Mouse (Mus musculus) stomach, embryonic 15.5 days (tissue): ENCODE measurements at regions not wholly inside any gene's neighbourhood (a gene's known extent, or its start where the extent isn't known, plus 50 kb on each side); places are given as distances from the start of the nearest gene placed in this dataset.

ENCODE experiments used
- ATAC-seq: fragments of 200-750 bp; cut with Nextera tagmentation; 2 replicates; pipeline ENCODE4 v1.8.0; 2017; ENCODE audit warnings: low read depth, moderate number of reproducible peaks, moderate TSS enrichment; ENCODE audit not compliant: insufficient read depth, low FRiP score
- H3K27ac ChIP-seq: fragments of 300-500 bp; sonication (generic); 2 replicates; pipeline ENCODE4 v1.5.1; 2015; ENCODE audit warnings: mild to moderate bottlenecking, inconsistent platforms
- H3K27me3 ChIP-seq: fragments of 300-500 bp; sonication (generic); replicated peaks from 2 replicates; pipeline ENCODE4 v1.6.1; 2015; ENCODE audit warnings: inconsistent platforms
- H3K36me3 ChIP-seq: fragments of 300-500 bp; sonication (generic); 2 replicates; pipeline ENCODE4 v1.6.1; 2015; ENCODE audit warnings: inconsistent platforms
- H3K4me1 ChIP-seq: fragments of 300-500 bp; sonication (generic); 2 replicates; pipeline ENCODE4 v1.6.1; 2015; ENCODE audit warnings: inconsistent platforms
- H3K4me2 ChIP-seq: fragments of 300-500 bp; sonication (generic); 2 replicates; pipeline ENCODE4 v1.6.1; 2015; ENCODE audit warnings: mild to moderate bottlenecking, inconsistent platforms
- H3K4me3 ChIP-seq: fragments of 300-500 bp; sonication (generic); replicated peaks from 2 replicates; pipeline ENCODE4 v1.5.1; 2015; ENCODE audit warnings: inconsistent platforms
- H3K9ac ChIP-seq: fragments of 300-500 bp; sonication (generic); 2 replicates; pipeline ENCODE4 v1.6.1; 2015; ENCODE audit warnings: inconsistent platforms
- H3K9me3 ChIP-seq: fragments of 300-500 bp; sonication (generic); 2 replicates; pipeline ENCODE4 v1.6.1; 2016; ENCODE audit warnings: inconsistent platforms
- WGBS: fragments of 180-500 bp; shearing (Covaris S2); methylation state at CpG from one replicate; pipeline ENCODE4 v1.1.7; 2015; 5-methylcytosine and 5-hydroxymethylcytosine counted together

DNA sequence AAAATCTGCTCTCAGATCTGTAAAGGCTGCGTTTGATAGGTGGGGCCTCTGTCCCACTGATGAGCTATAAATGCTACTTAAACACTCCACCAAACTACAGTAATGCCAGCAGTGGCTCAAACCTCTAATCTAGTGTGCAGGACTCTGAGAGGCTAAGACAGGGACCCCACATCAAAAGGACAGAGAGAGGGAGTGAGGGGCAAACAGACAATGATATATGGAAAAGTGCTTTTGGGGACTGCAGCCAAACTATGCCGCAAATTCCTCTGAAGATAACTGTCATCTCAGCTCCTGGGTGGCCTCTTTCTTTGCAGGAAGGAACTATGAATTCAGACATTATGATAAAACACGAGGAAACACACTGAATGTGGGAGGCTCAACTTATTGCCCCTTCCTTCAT is 138.9 kb upstream of the Ddit4l start:
- H3K27ac ChIP-seq = no peak overlapping the region
- no peak overlapping the region for H3K9ac ChIP-seq
- ATAC-seq = no peak
- WGBS = 28% methylated on average over 3 of the region's 3 CpGs
- H3K4me3 ChIP-seq = no peak overlapping the region
- H3K9me3 ChIP-seq = no peaks in the 10 kb centered on the region
- H3K4me1 ChIP-seq = peaks cover 3% of the 10 kb centered on the region; the same call in 1 of the 2 replicates
- no peaks in the 10 kb centered on the region for H3K27me3 ChIP-seq
- H3K4me2 ChIP-seq = no peak overlapping the region
- no peaks in the 10 kb centered on the region for H3K36me3 ChIP-seq

DNA sequence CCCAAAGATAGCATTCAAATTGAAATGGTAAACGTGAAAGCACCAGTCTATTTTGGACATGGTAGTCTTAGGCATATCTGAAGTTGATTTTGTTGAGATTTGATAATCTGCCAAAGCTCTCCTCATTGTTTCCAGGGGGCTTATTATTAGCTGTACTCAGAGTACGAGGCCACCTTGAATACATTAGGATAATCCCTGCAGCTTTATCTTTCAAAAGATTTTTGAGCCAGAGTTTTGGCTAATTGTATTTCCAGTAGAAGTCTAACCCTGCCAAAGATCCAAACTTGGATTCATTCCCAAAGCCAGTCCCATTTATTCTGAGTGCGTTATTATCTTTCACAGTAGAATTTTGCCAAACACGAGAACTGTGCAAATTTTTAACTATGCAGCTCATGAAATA is 138.4 kb upstream of the Ddit4l start:
- no peak for ATAC-seq
- Histone ChIP-seq H3K4me3 (no peak overlapping the region), H3K4me2 (no peak overlapping the region), H3K4me1 (peaks cover 3% of the 10 kb centered on the region; the same call in 1 of the 2 replicates), H3K36me3 (no peaks in the 10 kb centered on the region), H3K9me3 (no peaks in the 10 kb centered on the region), H3K9ac (no peak overlapping the region), H3K27me3 (no peaks in the 10 kb centered on the region), H3K27ac (no peak overlapping the region)
- WGBS = 24% methylated on average over 4 of the region's 4 CpGs

DNA sequence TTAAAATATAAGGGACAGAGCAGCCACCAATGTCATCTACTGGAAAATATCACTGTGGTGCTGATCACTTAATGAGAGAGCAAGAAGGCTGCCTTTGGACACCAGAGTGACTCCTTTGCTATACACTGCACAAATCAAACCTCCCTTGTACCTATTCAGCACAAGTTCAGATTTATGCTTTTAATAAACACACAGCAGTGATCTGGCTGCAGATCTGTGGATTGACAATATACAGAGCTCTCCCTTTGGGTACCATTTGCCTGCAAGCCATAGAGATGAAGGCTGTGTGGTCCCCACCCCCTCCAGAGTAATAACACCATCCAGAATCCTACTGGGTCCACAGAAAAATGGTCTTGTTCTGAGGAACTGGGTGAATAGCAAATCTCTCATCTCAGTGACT is 131.8 kb upstream of the Ddit4l start:
- no peak overlapping the region for H3K27ac ChIP-seq
- no peak overlapping the region for H3K4me2 ChIP-seq
- no peak overlapping the region for H3K9ac ChIP-seq

DNA sequence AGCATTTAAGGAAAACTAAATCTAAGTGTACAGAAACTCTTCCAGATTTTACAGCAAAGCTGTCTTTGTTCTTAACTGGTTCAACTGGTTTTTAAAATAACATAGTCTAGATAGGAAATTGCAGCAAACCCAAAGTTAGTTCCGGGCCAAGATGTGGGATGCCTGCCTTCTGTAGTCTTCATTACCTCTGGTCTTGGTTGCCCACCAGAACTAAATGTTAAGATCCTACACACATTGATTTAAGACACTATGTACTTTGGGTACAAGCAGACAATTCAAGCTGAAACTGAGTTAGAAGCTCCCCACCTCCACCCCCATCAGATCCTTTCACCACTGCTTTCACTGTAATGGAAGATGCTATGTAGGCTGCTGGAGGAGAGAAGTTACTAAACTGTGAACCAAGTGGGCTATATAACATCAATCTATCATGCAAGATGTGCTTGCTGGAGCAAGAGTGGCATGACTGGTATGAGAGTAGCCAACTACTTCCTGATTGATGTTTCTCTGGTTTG is 129.8 kb upstream of the Ddit4l start:
- WGBS = 62% methylated on average over 1 of the region's 1 CpGs
- no peak for ATAC-seq

More for the DNA sequence above, 131.8 kb upstream of the Ddit4l start:
- Histone ChIP-seq H3K36me3 (no peaks in the 10 kb centered on the region), H3K27me3 (no peaks in the 10 kb centered on the region), H3K9me3 (no peaks in the 10 kb centered on the region), H3K4me1 (no peaks in the 10 kb centered on the region), H3K4me3 (no peak overlapping the region)
- ATAC-seq = no peak

DNA sequence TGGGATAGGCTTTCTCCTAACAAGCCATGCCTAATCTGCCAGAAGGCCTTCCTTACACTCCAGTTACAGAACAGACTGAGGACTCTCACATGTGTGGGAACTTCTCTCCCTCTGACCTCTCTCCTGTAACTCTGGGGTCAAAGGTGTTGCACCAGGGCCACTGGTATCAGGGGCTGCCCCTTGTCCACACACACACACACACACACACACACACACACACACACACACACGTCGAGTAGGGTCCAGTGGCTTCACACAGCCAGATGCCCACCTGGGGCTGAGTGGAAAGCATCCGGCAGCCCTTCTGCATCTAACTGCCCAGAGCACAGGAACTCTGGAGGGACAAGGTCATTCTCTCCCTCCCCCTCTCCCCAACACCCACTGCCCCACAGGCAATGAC is 123.1 kb upstream of the Ddit4l start:
- no peaks in the 10 kb centered on the region for H3K9me3 ChIP-seq
- H3K27ac ChIP-seq = no peak overlapping the region
- H3K36me3 ChIP-seq = no peaks in the 10 kb centered on the region
- H3K9ac ChIP-seq = no peak overlapping the region
- ATAC-seq = no peak
- no peak overlapping the region for H3K4me3 ChIP-seq
- 86% methylated on average over 3 of the region's 3 CpGs for WGBS
- no peak overlapping the region for H3K4me2 ChIP-seq
- H3K27me3 ChIP-seq = no peaks in the 10 kb centered on the region
- no peaks in the 10 kb centered on the region for H3K4me1 ChIP-seq

More for the DNA sequence above, 129.8 kb upstream of the Ddit4l start:
- Histone ChIP-seq H3K27me3 (no peaks in the 10 kb centered on the region), H3K4me3 (no peak overlapping the region), H3K9ac (no peak overlapping the region), H3K27ac (no peak overlapping the region), H3K4me1 (no peaks in the 10 kb centered on the region), H3K36me3 (no peaks in the 10 kb centered on the region), H3K4me2 (no peak overlapping the region), H3K9me3 (no peaks in the 10 kb centered on the region)

DNA sequence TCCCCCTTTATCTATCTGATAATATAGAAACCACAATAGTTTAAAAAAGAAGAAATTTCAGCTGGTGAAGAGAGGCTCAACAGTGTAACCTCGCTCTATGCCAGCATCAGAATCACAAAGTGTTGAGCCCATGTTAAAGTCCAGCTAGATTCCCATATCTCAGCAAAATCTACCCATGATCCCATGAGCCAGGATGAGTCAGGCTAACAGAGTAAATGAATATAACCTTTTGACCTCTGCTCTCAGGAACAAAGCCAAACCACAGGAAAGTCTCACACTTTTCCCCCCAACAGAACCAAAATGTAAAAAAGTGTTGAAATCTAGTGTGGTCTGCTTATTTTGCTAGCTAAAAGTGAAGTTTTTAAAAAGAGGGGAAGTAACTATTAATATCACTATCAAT is 110.1 kb upstream of the Ddit4l start:
- H3K9ac ChIP-seq = no peak overlapping the region
- no peak for ATAC-seq
- WGBS = 90% methylated on average over 1 of the region's 1 CpGs

DNA sequence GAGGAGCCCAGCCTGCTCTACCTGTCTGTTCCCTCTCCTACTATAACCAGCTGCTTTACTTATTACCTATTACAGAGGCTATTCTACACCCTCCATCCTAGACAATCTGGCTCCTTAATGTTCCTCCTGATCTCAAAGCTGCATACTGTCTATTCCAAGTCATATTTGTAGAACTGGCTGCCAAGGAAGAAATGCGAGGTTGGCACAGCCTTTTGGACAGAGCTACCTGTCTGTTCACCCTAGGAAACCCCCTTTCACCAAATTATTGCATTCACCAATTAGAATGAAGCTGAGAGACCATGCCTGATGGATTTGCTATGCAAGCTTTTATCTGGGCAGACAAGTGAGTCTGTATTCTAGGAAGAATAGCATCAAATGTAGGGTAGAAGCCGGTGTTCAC is 109.0 kb upstream of the Ddit4l start:
- Histone ChIP-seq H3K9ac (no peak overlapping the region), H3K4me2 (no peak overlapping the region), H3K4me1 (no peaks in the 10 kb centered on the region), H3K27me3 (no peaks in the 10 kb centered on the region), H3K36me3 (no peaks in the 10 kb centered on the region), H3K27ac (no peak overlapping the region), H3K9me3 (no peaks in the 10 kb centered on the region), H3K4me3 (no peak overlapping the region)
- no peak for ATAC-seq
- WGBS = 87% methylated on average over 2 of the region's 2 CpGs

More for the DNA sequence above, 110.1 kb upstream of the Ddit4l start:
- Histone ChIP-seq H3K27ac (no peak overlapping the region), H3K4me1 (no peaks in the 10 kb centered on the region), H3K9me3 (no peaks in the 10 kb centered on the region), H3K36me3 (no peaks in the 10 kb centered on the region), H3K4me2 (no peak overlapping the region), H3K27me3 (no peaks in the 10 kb centered on the region), H3K4me3 (no peak overlapping the region)

DNA sequence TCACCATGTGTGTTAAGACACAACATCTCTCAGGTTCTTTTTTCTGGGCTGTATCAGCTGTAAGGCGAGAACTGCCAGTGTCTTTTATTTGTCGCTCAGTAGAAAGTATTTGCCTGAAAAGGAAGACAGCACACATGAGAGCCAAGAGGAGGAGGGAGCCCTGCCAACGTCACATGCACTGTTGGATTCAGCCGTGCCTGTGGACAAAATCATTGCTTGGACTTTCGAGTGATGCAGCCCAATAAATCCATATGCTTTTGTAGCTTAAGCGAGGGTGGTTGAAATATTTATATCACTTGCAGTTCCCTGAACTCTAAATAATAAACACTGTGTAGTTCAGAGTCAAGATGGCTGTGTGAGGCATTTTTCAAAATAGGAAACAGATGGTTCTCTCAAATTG is 108.4 kb upstream of the Ddit4l start:
- H3K27ac ChIP-seq = no peak overlapping the region
- 41% methylated on average over 6 of the region's 6 CpGs for WGBS
- ATAC-seq = no peak
- no peak overlapping the region for H3K4me2 ChIP-seq
- no peak overlapping the region for H3K4me3 ChIP-seq
- H3K36me3 ChIP-seq = no peaks in the 10 kb centered on the region
- H3K4me1 ChIP-seq = no peaks in the 10 kb centered on the region
- no peak overlapping the region for H3K9ac ChIP-seq
- no peaks in the 10 kb centered on the region for H3K9me3 ChIP-seq
- H3K27me3 ChIP-seq = no peaks in the 10 kb centered on the region

DNA sequence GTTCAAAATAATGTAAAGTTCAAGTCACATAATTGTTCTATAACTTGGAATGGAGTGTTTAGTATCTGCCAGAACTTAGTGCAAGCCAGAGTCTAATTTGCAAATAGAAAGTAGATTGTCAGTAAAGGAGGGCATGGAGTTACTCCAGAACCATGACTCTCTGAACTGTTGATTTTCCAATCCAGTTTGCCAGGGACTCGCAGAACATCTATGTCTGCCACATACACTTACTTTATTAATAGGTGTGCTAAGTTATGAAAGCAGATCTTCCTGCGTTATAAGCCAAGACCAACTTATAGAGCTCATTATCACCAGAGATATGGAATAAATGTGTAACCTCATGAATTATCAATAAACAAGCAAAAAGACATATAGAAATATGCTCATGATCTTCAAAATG is 107.2 kb upstream of the Ddit4l start:
- no peak for ATAC-seq
- no peak overlapping the region for H3K9ac ChIP-seq
- H3K4me1 ChIP-seq = no peaks in the 10 kb centered on the region
- no peak overlapping the region for H3K4me3 ChIP-seq
- H3K27me3 ChIP-seq = no peaks in the 10 kb centered on the region
- H3K4me2 ChIP-seq = no peak overlapping the region
- no peaks in the 10 kb centered on the region for H3K9me3 ChIP-seq
- H3K36me3 ChIP-seq = no peaks in the 10 kb centered on the region
- H3K27ac ChIP-seq = no peak overlapping the region
- 92% methylated on average over 2 of the region's 2 CpGs for WGBS

DNA sequence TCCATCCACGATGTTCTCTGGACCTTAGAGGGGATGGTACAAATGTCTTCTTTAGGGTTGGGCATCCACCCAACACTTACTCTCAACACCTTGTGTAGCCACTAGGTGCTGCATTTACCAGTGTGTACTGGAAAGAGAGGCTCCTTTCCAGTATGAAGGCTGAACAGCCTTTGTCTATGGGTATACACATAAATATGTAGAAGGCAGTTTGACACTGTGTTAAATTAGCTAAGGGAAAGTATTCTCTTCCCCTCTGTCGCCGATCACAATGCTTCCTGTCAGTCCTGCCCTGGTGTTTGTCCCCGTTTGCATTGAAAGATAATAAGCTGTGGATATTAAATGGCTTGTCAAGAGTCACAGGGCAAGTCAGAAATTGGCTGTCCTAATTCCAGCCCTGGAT is 104.0 kb upstream of the Ddit4l start:
- Histone ChIP-seq H3K9ac (no peak overlapping the region), H3K27ac (no peak overlapping the region), H3K9me3 (no peaks in the 10 kb centered on the region), H3K27me3 (no peaks in the 10 kb centered on the region), H3K36me3 (no peaks in the 10 kb centered on the region), H3K4me3 (no peak overlapping the region), H3K4me1 (no peaks in the 10 kb centered on the region), H3K4me2 (no peak overlapping the region)
- WGBS = 51% methylated on average over 4 of the region's 4 CpGs
- ATAC-seq = no peak

DNA sequence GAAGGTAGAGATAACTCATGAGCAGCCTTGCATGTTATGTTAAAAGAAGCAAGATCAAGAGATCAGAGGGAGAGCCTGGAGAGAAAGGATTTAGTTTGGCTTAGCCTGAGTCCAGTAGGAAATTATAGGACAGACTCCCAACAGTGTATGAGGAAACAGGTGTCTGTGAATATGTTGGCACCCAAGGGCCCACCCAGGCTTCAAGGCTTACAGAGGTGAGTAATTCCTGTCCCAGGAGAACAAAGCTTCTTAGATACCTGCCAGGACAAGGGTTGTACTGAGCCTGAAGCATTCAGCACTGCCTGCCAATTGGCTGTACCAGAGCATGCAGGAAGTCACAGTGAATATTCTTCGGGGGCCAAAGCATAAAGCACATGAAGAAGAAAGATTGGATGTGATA is 101.2 kb upstream of the Ddit4l start:
- Histone ChIP-seq H3K36me3 (no peaks in the 10 kb centered on the region), H3K9ac (no peak overlapping the region), H3K4me2 (no peak overlapping the region), H3K9me3 (no peaks in the 10 kb centered on the region), H3K27ac (no peak overlapping the region), H3K27me3 (no peaks in the 10 kb centered on the region), H3K4me3 (no peak overlapping the region), H3K4me1 (no peaks in the 10 kb centered on the region)
- 77% methylated on average over 1 of the region's 1 CpGs for WGBS
- no peak for ATAC-seq

DNA sequence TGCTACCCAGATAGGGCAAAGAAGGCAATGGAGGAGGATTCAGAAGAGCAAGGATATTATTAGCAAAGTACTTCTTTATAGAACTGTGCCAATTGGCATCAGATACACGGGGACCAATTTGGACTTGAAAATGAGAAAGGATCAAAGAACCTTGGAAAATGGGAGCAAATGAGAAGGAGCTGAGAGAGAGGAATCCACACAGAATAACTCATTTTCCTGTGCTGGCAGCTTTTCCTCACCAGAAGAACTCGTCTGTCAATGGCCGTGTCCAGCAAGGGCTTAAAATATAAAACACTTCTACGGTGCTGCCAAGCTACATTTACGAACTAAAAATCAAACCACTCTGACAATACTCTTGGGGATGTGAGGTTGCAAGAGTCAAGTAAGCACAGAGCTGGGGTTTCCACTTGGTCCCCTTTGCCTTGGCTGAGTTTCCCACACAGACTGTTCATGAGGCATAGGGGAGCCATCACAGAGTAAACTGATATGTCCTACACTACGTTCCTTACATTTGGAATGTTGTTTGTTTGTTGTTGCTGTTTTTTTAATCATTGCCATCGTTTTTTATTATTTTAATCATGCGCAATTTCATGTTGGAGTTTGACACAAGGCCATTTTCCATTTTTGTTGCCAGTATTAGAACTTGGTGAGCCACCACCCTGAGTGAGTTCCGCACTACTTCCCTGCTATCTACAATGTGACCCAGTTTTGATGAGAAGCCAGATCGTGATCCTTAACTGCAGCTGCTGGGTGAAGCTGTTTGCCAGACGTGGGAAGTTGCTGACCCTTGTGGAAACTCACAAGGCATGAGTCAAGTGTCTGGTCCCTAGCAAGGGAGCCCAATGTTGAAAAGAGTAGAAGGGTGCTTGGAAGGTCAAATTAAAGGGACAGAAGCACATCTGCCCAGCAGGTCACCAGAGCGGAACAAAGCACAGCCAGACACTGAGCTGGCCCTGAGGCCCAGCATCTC is 95.5 kb upstream of the Ddit4l start:
- H3K4me2 ChIP-seq = no peak overlapping the region
- no peaks in the 10 kb centered on the region for H3K36me3 ChIP-seq
- no peak for ATAC-seq
- H3K27me3 ChIP-seq = no peaks in the 10 kb centered on the region
- H3K9ac ChIP-seq = no peak overlapping the region
- no peak overlapping the region for H3K4me3 ChIP-seq
- H3K27ac ChIP-seq = no peak overlapping the region
- no peaks in the 10 kb centered on the region for H3K4me1 ChIP-seq
- WGBS = 70% methylated on average over 12 of the region's 12 CpGs
- H3K9me3 ChIP-seq = no peaks in the 10 kb centered on the region
